Mouse (Mus musculus) subcutaneous adipose tissue, adult 2 months (tissue): ENCODE measurements around the gene Nr0b1. TPM values are rescaled to one million over a fixed set of nuclear protein-coding genes. Genes with fewer than 3 reads are reported as not detected.

Source experiments
- polyA plus RNA-seq: library from polyadenylated mRNA; depleted of rRNA; stranded (reverse); fragments of >200 nt; gene quantifications from 2 replicates; pipeline ENCODE4 v1.2.3, GENCODE M21; 2012; ENCODE audit warnings: low replicate concordance; rRNA removed

Gene Nr0b1
- polyA plus RNA-seq: not detected in 2 replicates

GRCm38 (mm10) chrX:86191614-86192419 is at the start of gene Nr0b1:
Nr0b1 (plus strand) TSS chrX:86191764.

Other genes with a start within 250 kb of the Nr0b1 start
- gene Samt3, start 147.6 kb upstream of the Nr0b1 start, polyA plus RNA-seq: not detected in 2 replicates
- gene Mageb4, start 113.3 kb downstream of the Nr0b1 start, polyA plus RNA-seq: not detected in 2 replicates